Mouse (Mus musculus): ENCODE measurements around the gene Ric8b. TPM values are rescaled to one million over a fixed set of nuclear protein-coding genes. Genes with fewer than 3 reads are reported as not detected.

Ric8b gene
- polyA plus RNA-seq, 1 experiment from 2014 or later: 8.5 TPM

- 97% methylated on average over 11 of the region's 11 CpGs for WGBS (ENCODE audit: missing documents)
- Histone ChIP-seq H3K79me2 (ENCODE audit: inconsistent target) (no peaks in the 10 kb centered on the region), H3K36me3 (ENCODE audit: inconsistent target) (no peaks in the 10 kb centered on the region)
Measured at GRCm38 (mm10) chr10:85025799-85026424, 108.5 kb downstream of the Ric8b start.

GRCm38 (mm10) chr10:85027619-85028175 is 110.3 kb downstream of the Ric8b start:
- H3K27ac ChIP-seq: no peak overlapping the region
- H3K4me3 ChIP-seq (ENCODE audit: inconsistent target): no peak overlapping the region
- no peaks in the 10 kb centered on the region for H3K79me2 ChIP-seq (ENCODE audit: inconsistent target)
- 92% methylated on average over 10 of the region's 10 CpGs for WGBS (ENCODE audit: missing documents)
- H3K36me3 ChIP-seq (ENCODE audit: inconsistent target): no peaks in the 10 kb centered on the region

More at GRCm38 (mm10) chr10:85025799-85026424, 108.5 kb downstream of the Ric8b start:
- Histone ChIP-seq H3K4me3 (ENCODE audit: inconsistent target) (no peak overlapping the region), H3K27ac (no peak overlapping the region)

- WGBS (ENCODE audit: missing documents): 9% methylated on average over 8 of the region's 8 CpGs
Measured at GRCm38 (mm10) chr10:85035131-85035725, 117.8 kb downstream of the Ric8b start.

DNA sequence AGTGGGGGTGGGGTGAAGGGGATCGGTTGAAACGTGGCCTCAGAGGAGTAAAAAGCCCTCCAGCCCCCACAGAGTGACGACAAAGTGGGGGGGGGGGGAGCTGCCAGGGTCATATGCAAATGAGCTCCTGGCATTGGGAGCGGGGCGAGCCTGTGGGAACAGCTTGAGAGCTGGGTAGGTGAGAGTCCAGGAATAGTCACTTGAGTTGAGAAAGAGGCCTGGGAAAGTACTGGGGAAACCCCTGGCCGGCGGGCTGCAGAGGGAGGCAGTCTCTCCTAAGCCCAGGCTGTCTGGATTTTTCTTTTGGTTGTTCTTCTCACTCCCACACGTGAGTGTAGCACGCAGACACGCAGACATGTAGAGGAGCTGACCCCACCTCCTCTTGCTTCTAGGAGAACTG is 120.7 kb downstream of the Ric8b start:
- Histone ChIP-seq H3K4me3 (ENCODE audit: inconsistent target) (no peak overlapping the region), H3K36me3 (ENCODE audit: inconsistent target) (no peaks in the 10 kb centered on the region), H3K27ac (no peak overlapping the region), H3K79me2 (ENCODE audit: inconsistent target) (no peaks in the 10 kb centered on the region)
- 89% methylated on average over 10 of the region's 10 CpGs for WGBS (ENCODE audit: missing documents)

More at GRCm38 (mm10) chr10:85035131-85035725, 117.8 kb downstream of the Ric8b start:
- Histone ChIP-seq H3K4me3 (ENCODE audit: inconsistent target) (no peak overlapping the region), H3K79me2 (ENCODE audit: inconsistent target) (no peaks in the 10 kb centered on the region), H3K36me3 (ENCODE audit: inconsistent target) (no peaks in the 10 kb centered on the region), H3K27ac (no peak overlapping the region)

GRCm38 (mm10) chr10:85038852-85039251 is 121.4 kb downstream of the Ric8b start:
- H3K27ac ChIP-seq: no peak overlapping the region
- H3K79me2 ChIP-seq (ENCODE audit: inconsistent target): no peaks in the 10 kb centered on the region
- WGBS (ENCODE audit: missing documents): 86% methylated on average over 5 of the region's 5 CpGs
- H3K36me3 ChIP-seq (ENCODE audit: inconsistent target): no peaks in the 10 kb centered on the region
- H3K4me3 ChIP-seq (ENCODE audit: inconsistent target): no peak overlapping the region

- 57% methylated on average over 17 of the region's 17 CpGs for WGBS (ENCODE audit: missing documents)
- Histone ChIP-seq H3K79me2 (ENCODE audit: inconsistent target) (no peaks in the 10 kb centered on the region), H3K4me3 (ENCODE audit: inconsistent target) (no peak overlapping the region)
Measured at GRCm38 (mm10) chr10:85044191-85044711, 126.8 kb downstream of the Ric8b start.

GRCm38 (mm10) chr10:85044732-85045720 is 127.6 kb downstream of the Ric8b start:
- no peak overlapping the region for H3K4me3 ChIP-seq (ENCODE audit: inconsistent target)

More at GRCm38 (mm10) chr10:85044191-85044711, 126.8 kb downstream of the Ric8b start:
- Histone ChIP-seq H3K27ac (no peak overlapping the region), H3K36me3 (ENCODE audit: inconsistent target) (no peaks in the 10 kb centered on the region)

GRCm38 (mm10) chr10:85046585-85046984 is 129.2 kb downstream of the Ric8b start:
- H3K36me3 ChIP-seq (ENCODE audit: inconsistent target): no peaks in the 10 kb centered on the region
- no peak overlapping the region for H3K4me3 ChIP-seq (ENCODE audit: inconsistent target)
- no peaks in the 10 kb centered on the region for H3K79me2 ChIP-seq (ENCODE audit: inconsistent target)
- WGBS (ENCODE audit: missing documents): 35% methylated on average over 5 of the region's 5 CpGs
- H3K27ac ChIP-seq: no peak overlapping the region

More at GRCm38 (mm10) chr10:85044732-85045720, 127.6 kb downstream of the Ric8b start:
- 19% methylated on average over 24 of the region's 24 CpGs for WGBS (ENCODE audit: missing documents)
- H3K79me2 ChIP-seq (ENCODE audit: inconsistent target): no peaks in the 10 kb centered on the region
- H3K36me3 ChIP-seq (ENCODE audit: inconsistent target): no peaks in the 10 kb centered on the region
- no peak overlapping the region for H3K27ac ChIP-seq

DNA sequence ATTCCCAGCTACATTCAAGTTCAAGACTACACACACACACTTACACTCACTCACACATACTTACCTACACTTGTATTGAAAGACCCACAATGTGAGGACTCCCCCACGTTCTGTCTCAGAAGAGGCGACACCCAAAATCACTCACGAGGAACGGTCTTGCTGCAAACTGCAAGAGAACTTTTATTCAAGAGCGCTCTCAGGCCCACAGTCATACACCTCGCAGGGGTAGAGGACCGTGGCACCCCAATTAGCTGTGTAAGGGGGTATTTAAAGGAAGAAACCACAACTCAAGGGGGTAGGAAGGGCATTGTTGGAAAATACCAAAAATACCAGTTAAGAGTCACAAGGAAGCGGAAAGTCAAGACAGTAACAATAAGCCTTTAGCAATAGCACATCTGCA is 130.6 kb downstream of the Ric8b start:
- H3K4me3 ChIP-seq (ENCODE audit: inconsistent target): no peak overlapping the region
- no peak overlapping the region for H3K27ac ChIP-seq
- no peaks in the 10 kb centered on the region for H3K79me2 ChIP-seq (ENCODE audit: inconsistent target)
- no peaks in the 10 kb centered on the region for H3K36me3 ChIP-seq (ENCODE audit: inconsistent target)
- 95% methylated on average over 8 of the region's 8 CpGs for WGBS (ENCODE audit: missing documents)

DNA sequence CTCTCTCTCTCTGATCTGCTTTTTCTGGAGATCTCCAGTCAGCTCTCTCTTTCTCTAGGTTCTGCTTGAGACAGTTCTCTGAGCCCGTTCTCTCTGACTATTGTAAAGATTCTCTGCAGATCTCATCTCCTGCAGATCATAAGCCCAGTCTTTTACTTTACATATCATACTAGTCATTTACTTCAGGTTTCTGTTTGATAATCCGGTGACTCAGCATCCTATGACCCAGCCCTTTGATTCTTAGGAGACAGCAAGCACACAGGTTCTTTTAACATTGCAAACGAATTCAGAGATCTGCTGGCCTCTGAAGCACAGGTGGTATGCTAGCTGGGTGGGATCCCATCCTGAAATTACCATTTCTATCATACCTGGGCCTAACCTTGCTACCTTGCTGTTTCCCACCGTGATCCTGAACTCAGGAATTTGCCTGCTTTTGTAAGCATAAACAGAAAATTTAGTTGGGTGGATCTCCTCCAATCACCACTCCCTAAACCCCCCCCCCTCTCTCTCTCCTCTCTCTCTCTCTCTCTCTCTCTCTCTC is 133.3 kb downstream of the Ric8b start:
- H3K4me3 ChIP-seq (ENCODE audit: inconsistent target): no peak overlapping the region
- 46% methylated on average over 4 of the region's 4 CpGs for WGBS (ENCODE audit: missing documents)
- no peaks in the 10 kb centered on the region for H3K79me2 ChIP-seq (ENCODE audit: inconsistent target)
- no peaks in the 10 kb centered on the region for H3K36me3 ChIP-seq (ENCODE audit: inconsistent target)
- H3K27ac ChIP-seq: no peak overlapping the region

GRCm38 (mm10) chr10:85052451-85052850 is 135.0 kb downstream of the Ric8b start:
- 48% methylated on average over 4 of the region's 4 CpGs for WGBS (ENCODE audit: missing documents)

GRCm38 (mm10) chr10:85054876-85055275 is 137.5 kb downstream of the Ric8b start:
- no peak overlapping the region for H3K4me3 ChIP-seq (ENCODE audit: inconsistent target)
- H3K36me3 ChIP-seq (ENCODE audit: inconsistent target): no peaks in the 10 kb centered on the region
- H3K79me2 ChIP-seq (ENCODE audit: inconsistent target): no peaks in the 10 kb centered on the region
- no peak overlapping the region for H3K27ac ChIP-seq
- WGBS (ENCODE audit: missing documents): 97% methylated on average over 2 of the region's 2 CpGs

More at GRCm38 (mm10) chr10:85052451-85052850, 135.0 kb downstream of the Ric8b start:
- no peaks in the 10 kb centered on the region for H3K36me3 ChIP-seq (ENCODE audit: inconsistent target)
- no peak overlapping the region for H3K27ac ChIP-seq
- H3K4me3 ChIP-seq (ENCODE audit: inconsistent target): no peak overlapping the region
- no peaks in the 10 kb centered on the region for H3K79me2 ChIP-seq (ENCODE audit: inconsistent target)

All from macrophage (primary cell).